27 mouse cellular contexts compared by ENCODE assay signal in genomic region chr7:77152909-77153308, GRCm38 (mm10).
DNase-seq lines count a peak whose midpoint lies in the region; ATAC-seq and TF ChIP-seq lines count a peak whose summit lies in the region.
"Had no signal": no experiment of that assay in that cellular context is flagged by ENCODE, and none has a peak within 500 bp of the region (broad histone marks: within the 10 kb centered on the region; RNA-seq: fewer than 3 reads in every experiment).

No protein-coding gene starts in this region.

- no peak for ATAC-seq in hindbrain, embryonic 13.5 days (ENCODE audit: low FRiP score)
- no peak for ATAC-seq in hindbrain, postnatal 0 days
- no peak for ATAC-seq in embryonic facial prominence, embryonic 14.5 days (ENCODE audit: low read depth)
- no peak for ATAC-seq in neural tube, embryonic 13.5 days (ENCODE audit: low read depth)
- ATAC-seq: activated CD4-positive, CD25-positive, alpha-beta regulatory T cell, adult 4 months; inflammation-experienced regulatory T-cells, adult 6 months; midbrain, embryonic 16.5 days had no signal

- TF ChIP-seq POLR2A in brain, embryonic 14.5 days (IDR thresholded peaks at IDR 0.05; ENCODE audit: borderline replicate concordance, extremely low read depth, insufficient read depth, insufficient read length, poor library complexity, severe bottlenecking) = no peak

- TF ChIP-seq CTCF in hindbrain, postnatal 0 days (IDR thresholded peaks at IDR 0.05; ENCODE audit: low read depth) = no peak
- no peak for TF ChIP-seq CTCF in brain, embryonic 14.5 days (IDR thresholded peaks at IDR 0.05; ENCODE audit: borderline replicate concordance, extremely low read depth, insufficient read depth, insufficient read length)

- no peaks in the 10 kb centered on the region for H3K36me3 ChIP-seq in hindbrain, embryonic 13.5 days
- no peaks in the 10 kb centered on the region for H3K36me3 ChIP-seq in hindbrain, postnatal 0 days (ENCODE audit: insufficient read depth, low read length)
- H3K36me3 ChIP-seq in embryonic facial prominence, embryonic 14.5 days (ENCODE audit: control insufficient read depth, insufficient read depth, low read length) = no peaks in the 10 kb centered on the region
- no peaks in the 10 kb centered on the region for H3K36me3 ChIP-seq in neural tube, embryonic 13.5 days
- H3K36me3 ChIP-seq: embryonic facial prominence, embryonic 12.5 days; limb, embryonic 12.5 days; liver, embryonic 15.5 days; lung, embryonic 15.5 days; neural tube, embryonic 12.5 days; stomach, embryonic 15.5 days had no signal

- H3K9me3 ChIP-seq in hindbrain, embryonic 13.5 days = no peaks in the 10 kb centered on the region
- no peaks in the 10 kb centered on the region for H3K9me3 ChIP-seq in hindbrain, postnatal 0 days (ENCODE audit: low read length)
- no peaks in the 10 kb centered on the region for H3K9me3 ChIP-seq in embryonic facial prominence, embryonic 14.5 days (ENCODE audit: control insufficient read depth, low read length)
- H3K9me3 ChIP-seq in neural tube, embryonic 13.5 days = no peaks in the 10 kb centered on the region
- H3K9me3 ChIP-seq: embryonic facial prominence, embryonic 12.5 days; limb, embryonic 12.5 days; liver, embryonic 15.5 days; lung, embryonic 15.5 days; neural tube, embryonic 12.5 days; stomach, embryonic 15.5 days had no signal

- H3K4me1 ChIP-seq in hindbrain, embryonic 13.5 days (replicated peaks) = peaks cover 11% of the 10 kb centered on the region
- no peaks in the 10 kb centered on the region; the same call in 1 of the 2 replicates for H3K4me1 ChIP-seq in hindbrain, postnatal 0 days (ENCODE audit: insufficient read depth, low read length)
- peaks cover 5% of the 10 kb centered on the region; the same call in 1 of the 2 replicates for H3K4me1 ChIP-seq in embryonic facial prominence, embryonic 14.5 days (ENCODE audit: control insufficient read depth, insufficient read depth, low read length)
- H3K4me1 ChIP-seq in neural tube, embryonic 13.5 days (replicated peaks) = peaks cover 23% of the 10 kb centered on the region
- H3K4me1 ChIP-seq: embryonic facial prominence, embryonic 12.5 days; limb, embryonic 12.5 days; liver, embryonic 15.5 days; lung, embryonic 15.5 days; stomach, embryonic 15.5 days had no signal

- WGBS in hindbrain, embryonic 13.5 days = 46% methylated on average over 1 of the region's 1 CpGs
- 48% methylated on average over 1 of the region's 1 CpGs for WGBS in hindbrain, postnatal 0 days
- WGBS in embryonic facial prominence, embryonic 14.5 days = 38% methylated on average over 1 of the region's 1 CpGs
- 52% methylated on average over 1 of the region's 1 CpGs for WGBS in neural tube, embryonic 13.5 days

- no peaks in the 10 kb centered on the region for H3K27me3 ChIP-seq in hindbrain, embryonic 13.5 days
- H3K27me3 ChIP-seq in hindbrain, postnatal 0 days (ENCODE audit: insufficient read depth, low read length) = no peaks in the 10 kb centered on the region
- H3K27me3 ChIP-seq in embryonic facial prominence, embryonic 14.5 days (replicated peaks; ENCODE audit: control insufficient read depth, insufficient read depth, low read length) = no peaks in the 10 kb centered on the region
- no peaks in the 10 kb centered on the region for H3K27me3 ChIP-seq in neural tube, embryonic 13.5 days
- H3K27me3 ChIP-seq: embryonic facial prominence, embryonic 12.5 days; limb, embryonic 12.5 days; liver, embryonic 15.5 days; lung, embryonic 15.5 days; neural tube, embryonic 12.5 days; stomach, embryonic 15.5 days had no signal

- H3K27ac ChIP-seq in hindbrain, embryonic 13.5 days = peak overlapping the region; percentile 1; the same call in 1 of the 2 replicates
- H3K27ac ChIP-seq in hindbrain, postnatal 0 days = no peak overlapping the region
- H3K27ac ChIP-seq in embryonic facial prominence, embryonic 14.5 days (replicated peaks; ENCODE audit: low read depth, low read length) = no peak overlapping the region
- peak overlapping the region; percentile 42; the same call in 1 of the 2 replicates for H3K27ac ChIP-seq in neural tube, embryonic 13.5 days (replicated peaks)
- H3K27ac ChIP-seq: embryonic facial prominence, embryonic 12.5 days; layer of hippocampus, adult 2 months; left cerebral cortex, adult 2 months; limb, embryonic 12.5 days; liver, embryonic 15.5 days; lung, embryonic 15.5 days; neural tube, embryonic 12.5 days; stomach, embryonic 15.5 days had no signal

- DNase-seq in hindbrain, postnatal 0 days (ENCODE audit: low spot score) = no peak
- DNase-seq in brain, embryonic 14.5 days (ENCODE audit: low read depth) = peak; percentile 49
- peak; percentile 3 for DNase-seq in embryonic facial prominence, embryonic 14.5 days (ENCODE audit: low spot score)
- no peak for DNase-seq in right cerebral cortex, postnatal 36 days (ENCODE audit: low spot score in 2 of 2)
- DNase-seq: adrenal gland, adult 2 months; B cell, adult 2 months; cerebellum, adult 8-10 months; cerebellum, postnatal 25 days; gastrocnemius, postnatal 14 days; heart, postnatal 14 days; kidney, postnatal 10 days; lung, postnatal 36 days; right cerebral cortex, postnatal 14 days had no signal

- H3K4me3 ChIP-seq in hindbrain, embryonic 13.5 days = no peak overlapping the region
- no peak overlapping the region for H3K4me3 ChIP-seq in hindbrain, postnatal 0 days (ENCODE audit: low read length)
- no peak overlapping the region for H3K4me3 ChIP-seq in embryonic facial prominence, embryonic 14.5 days (ENCODE audit: low read depth, low read length)
- H3K4me3 ChIP-seq in neural tube, embryonic 13.5 days = no peak overlapping the region
- H3K4me3 ChIP-seq: embryonic facial prominence, embryonic 12.5 days; layer of hippocampus, adult 2 months; left cerebral cortex, adult 2 months; limb, embryonic 12.5 days; liver, embryonic 15.5 days; lung, embryonic 15.5 days; neural tube, embryonic 12.5 days; stomach, embryonic 15.5 days had no signal

- no peak overlapping the region for H3K9ac ChIP-seq in hindbrain, embryonic 13.5 days
- no peak overlapping the region for H3K9ac ChIP-seq in hindbrain, postnatal 0 days (replicated peaks; ENCODE audit: low read length)
- no peak overlapping the region for H3K9ac ChIP-seq in embryonic facial prominence, embryonic 14.5 days (ENCODE audit: low read depth, low read length)
- H3K9ac ChIP-seq in neural tube, embryonic 13.5 days = no peak overlapping the region
- H3K9ac ChIP-seq: embryonic facial prominence, embryonic 12.5 days; limb, embryonic 12.5 days; liver, embryonic 15.5 days; lung, embryonic 15.5 days; neural tube, embryonic 12.5 days; stomach, embryonic 15.5 days had no signal

- H3K4me2 ChIP-seq in hindbrain, embryonic 13.5 days = no peak overlapping the region
- no peak overlapping the region for H3K4me2 ChIP-seq in hindbrain, postnatal 0 days (ENCODE audit: low read depth, low read length)
- H3K4me2 ChIP-seq in embryonic facial prominence, embryonic 14.5 days (ENCODE audit: low read depth, low read length) = no peak overlapping the region
- no peak overlapping the region for H3K4me2 ChIP-seq in neural tube, embryonic 13.5 days
- H3K4me2 ChIP-seq: embryonic facial prominence, embryonic 12.5 days; limb, embryonic 12.5 days; liver, embryonic 15.5 days; lung, embryonic 15.5 days; midbrain, embryonic 11.5 days; neural tube, embryonic 12.5 days; stomach, embryonic 15.5 days had no signal

Comparison
In these comparisons a context has a peak if more than half of its experiments do, and no peak if none do; other contexts are left out.
1. H3K27ac ChIP-seq: peak in hindbrain, embryonic 13.5 days (single experiment) and neural tube, embryonic 13.5 days (single experiment); none in hindbrain, postnatal 0 days (single experiment) and embryonic facial prominence, embryonic 14.5 days (single experiment).
2. DNase-seq: peak in brain, embryonic 14.5 days (single experiment) and embryonic facial prominence, embryonic 14.5 days (single experiment); none in hindbrain, postnatal 0 days (single experiment) and right cerebral cortex, postnatal 36 days (0 of 2).